Mouse (Mus musculus) adrenal gland, postnatal 14 days (tissue): ENCODE measurements around the gene Abcg8. TPM values are rescaled to one million over a fixed set of nuclear protein-coding genes. Genes with fewer than 3 reads are reported as not detected.

Experiments
- DNase-seq: peaks from one replicate; pipeline ENCODE4 v3.0.0; 2021; ENCODE audit warnings: mixed read lengths
- total RNA-seq: library from RNA; stranded (reverse); gene quantifications from 2 replicates; pipeline ENCODE4 v1.2.3, GENCODE M21; 2021

Gene Abcg8
- total RNA-seq, 1 experiment from 2014 or later, result 17.1 TPM

DNA sequence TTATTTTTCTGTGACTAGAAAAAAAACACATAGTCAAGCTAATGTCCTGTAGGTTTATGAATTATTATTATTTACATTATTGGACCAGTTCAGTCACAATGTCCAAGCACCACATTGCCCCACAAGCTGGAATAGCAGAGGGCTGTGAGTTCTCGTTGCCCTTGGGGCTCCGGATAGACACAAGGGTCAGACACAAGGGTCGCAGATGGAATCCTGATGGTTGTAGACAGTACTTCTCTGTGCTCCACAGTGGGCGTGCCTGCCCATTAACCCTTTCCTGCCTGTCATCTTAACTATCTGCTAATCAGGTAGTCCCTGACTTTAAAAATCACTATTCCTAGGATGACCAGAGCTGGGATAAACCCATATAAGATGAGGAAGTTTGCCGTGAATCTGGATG lies 17.9 kb upstream of the Abcg8 start:
- DNase-seq, result no peak

GRCm38 (mm10) chr17:84658951-84659350 lies 17.2 kb upstream of the Abcg8 start:
- no peak for DNase-seq

- DNase-seq, result no peak
Observed at GRCm38 (mm10) chr17:84665053-84665452, 11.0 kb upstream of the Abcg8 start.

- no peak for DNase-seq
Observed at GRCm38 (mm10) chr17:84665691-84666090, 10.4 kb upstream of the Abcg8 start.

- DNase-seq, result no peak
Observed at GRCm38 (mm10) chr17:84667848-84668247, 8.3 kb upstream of the Abcg8 start.

DNA sequence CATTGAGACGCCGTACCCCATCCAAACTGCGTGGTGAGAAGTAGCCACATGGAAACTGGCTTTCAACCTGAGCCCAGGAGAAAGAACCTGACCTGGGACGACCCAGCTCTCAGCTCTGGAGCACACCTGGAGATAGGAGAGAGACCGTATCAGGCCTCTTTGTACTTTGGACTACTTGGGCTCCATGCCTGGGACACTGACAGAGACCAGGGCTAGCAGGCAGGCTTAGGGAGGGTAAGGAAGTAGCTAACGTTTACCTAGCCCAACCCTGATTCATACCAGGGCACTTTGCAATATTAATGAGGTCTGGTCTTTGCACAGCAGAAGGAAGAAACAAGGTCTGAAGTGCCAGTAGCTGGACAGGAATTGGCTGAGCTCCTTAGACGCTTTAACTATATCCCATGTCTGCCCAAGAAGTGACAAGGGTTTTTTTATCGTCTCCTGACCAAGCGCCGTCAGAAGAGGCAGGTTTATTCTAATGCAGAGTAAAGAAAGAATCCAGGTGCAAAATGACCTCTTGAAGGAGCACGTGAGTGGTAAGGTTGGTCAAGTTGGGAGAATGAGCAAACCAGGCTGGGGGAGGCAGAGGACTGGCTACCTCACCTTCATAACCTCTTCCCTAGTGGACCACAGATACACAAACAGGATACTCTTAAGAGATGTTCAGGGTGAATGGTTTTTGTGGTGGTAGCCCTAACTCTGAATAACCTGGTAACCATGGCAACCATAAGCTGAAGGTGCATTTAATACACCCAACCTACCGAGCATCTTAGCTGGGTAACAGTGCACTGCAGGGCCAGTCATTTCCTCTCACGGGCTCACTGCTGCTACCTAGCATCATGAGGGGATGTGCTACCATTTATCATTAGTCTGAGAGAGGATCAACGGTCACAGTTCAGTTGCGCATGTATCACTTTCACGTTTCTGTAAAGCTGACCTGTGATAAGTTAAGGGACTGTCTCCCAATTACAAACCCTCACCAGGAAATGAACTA lies 3.4 kb upstream of the Abcg8 start:
- DNase-seq, result no peak

GRCm38 (mm10) chr17:84674048-84674447 lies 2.1 kb upstream of the Abcg8 start:
- no peak for DNase-seq

GRCm38 (mm10) chr17:84675204-84675603 lies 898 bp upstream of the Abcg8 start:
- no peak for DNase-seq

DNA sequence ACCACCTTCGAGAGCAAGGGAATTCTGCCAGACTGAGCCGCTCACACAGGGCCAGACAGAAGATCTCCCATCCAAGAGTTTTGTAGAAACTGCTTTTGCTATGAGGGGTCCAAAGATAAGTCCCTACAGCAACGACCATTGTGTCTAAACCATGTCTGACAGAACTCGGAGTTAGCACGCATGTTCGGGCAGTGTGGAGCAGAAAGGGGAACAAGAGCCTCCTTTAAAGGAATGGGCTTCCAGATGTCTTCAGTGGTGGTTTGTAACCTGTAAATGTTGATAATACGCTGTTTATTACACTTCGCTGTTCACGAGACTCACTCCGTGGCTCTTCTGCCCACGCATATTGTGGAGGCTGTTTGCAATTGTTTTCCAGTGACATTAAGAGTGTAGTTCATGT lies 1.5 kb downstream of the Abcg8 start:
- no peak for DNase-seq

DNA sequence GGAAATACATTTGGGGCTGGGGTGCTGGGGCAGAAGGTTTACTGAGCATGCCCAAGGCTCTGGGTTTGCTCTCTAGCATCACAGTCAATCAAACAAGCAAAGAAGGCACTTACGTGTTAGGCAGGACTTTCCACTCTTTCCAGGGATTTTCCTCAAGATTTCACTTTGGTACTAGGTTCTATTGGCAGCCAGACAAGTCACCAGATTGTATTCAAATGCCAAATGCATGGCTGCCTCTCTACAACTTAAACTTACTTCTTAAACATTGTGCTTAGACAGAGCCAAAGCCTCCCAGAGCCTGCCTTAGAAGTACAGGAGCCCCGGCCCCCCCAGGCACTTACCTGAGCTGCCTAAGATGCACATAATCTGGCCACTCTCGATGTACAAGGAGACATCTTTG lies 5.6 kb downstream of the Abcg8 start:
- no peak for DNase-seq

DNA sequence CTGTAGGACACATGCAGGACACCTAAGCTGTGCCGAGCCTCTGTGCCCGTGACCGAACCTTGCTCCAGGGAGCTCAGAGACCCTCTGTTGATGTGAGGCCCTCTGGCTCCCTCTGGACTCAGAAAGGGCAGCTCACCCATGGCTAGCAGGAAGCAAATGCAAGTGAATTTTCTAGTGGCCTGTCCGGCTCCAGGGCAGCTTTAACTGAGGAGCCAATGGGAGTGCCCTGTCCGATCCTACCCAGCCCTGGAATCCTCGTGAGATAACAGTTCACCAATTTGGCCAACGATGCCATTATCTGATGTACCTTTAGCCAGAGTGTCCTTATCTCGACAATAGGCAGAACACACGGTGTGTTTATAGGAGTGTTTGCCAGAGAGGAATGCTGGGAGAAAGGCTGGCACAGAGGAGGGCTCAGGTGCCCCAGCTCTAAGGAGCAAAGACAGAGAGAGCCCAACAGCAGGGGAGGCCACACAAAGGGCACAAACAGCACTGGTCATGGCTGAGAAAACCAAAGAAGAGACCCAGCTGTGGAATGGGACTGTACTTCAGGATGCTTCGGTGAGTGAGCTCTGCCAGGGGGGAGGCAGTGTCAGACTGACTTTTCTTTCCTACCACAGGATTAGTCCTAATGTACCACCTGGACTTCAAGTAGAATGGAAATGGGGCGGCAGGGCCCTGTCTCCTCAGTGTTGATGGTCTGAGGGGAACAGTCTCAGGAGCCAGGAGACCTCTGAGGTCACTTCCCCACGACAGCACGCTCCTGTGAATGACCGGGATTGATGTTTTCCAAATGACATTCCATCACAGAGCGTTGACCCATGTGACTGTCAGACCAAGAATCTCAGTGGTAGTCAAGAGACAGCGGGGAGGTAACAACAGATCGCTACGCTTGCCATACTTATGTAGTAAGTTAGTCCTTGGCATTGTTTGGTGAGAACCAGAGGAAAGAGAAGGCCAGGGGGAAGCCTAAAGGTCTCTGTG lies 6.9 kb downstream of the Abcg8 start, which contains the start of gene Abcg5:
Gene Abcg5 (minus strand): TSS at position 278 of the 984 bp plus-strand sequence.
- no peak for DNase-seq

- no peak for DNase-seq
Observed at GRCm38 (mm10) chr17:84684284-84684683, 8.2 kb downstream of the Abcg8 start.

GRCm38 (mm10) chr17:84685286-84685685 lies 9.2 kb downstream of the Abcg8 start:
- DNase-seq, result no peak

DNA sequence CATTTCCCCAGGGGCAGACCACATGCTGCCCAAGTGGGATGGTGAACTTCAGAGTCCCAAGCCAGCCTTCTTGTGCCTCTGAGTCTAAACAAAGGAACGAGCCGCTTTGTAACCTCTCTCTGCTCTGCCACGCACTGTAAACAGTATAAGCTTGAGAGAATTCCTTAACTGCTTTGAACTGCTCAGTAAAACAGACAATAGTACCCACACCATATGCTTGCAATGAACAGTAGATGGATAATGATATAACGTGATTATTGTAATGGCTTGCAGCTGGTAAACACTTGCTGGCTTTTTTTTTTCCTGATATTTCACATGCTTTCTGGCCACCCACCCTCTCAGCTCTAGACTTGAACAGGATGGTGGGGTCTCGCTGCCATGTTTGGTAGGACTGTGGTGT lies 11.9 kb downstream of the Abcg8 start:
- no peak for DNase-seq

GRCm38 (mm10) chr17:84688834-84689233 lies 12.7 kb downstream of the Abcg8 start:
- peak; percentile 76 for DNase-seq

GRCm38 (mm10) chr17:84689316-84689715 lies 13.2 kb downstream of the Abcg8 start:
- no peak for DNase-seq

DNA sequence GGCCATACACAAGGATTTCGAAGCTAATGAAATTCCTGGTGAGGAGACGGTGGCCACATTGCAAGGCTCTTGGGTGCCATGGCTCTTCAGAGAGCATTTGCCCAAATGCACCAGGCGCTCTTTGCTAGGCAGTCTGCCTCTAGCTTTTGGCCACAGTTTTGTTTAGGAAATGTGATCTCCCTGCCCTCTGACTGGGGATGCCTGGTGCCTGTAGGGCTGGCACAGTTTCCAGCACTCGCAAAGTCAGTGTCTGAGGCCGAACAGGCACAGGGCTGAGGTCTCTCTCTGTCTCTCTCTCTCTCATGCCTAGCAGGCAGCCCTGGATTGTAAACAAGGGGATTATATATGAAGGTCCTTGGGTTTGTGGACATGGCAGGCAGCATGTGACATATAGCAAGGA lies 14.0 kb downstream of the Abcg8 start:
- no peak for DNase-seq

- DNase-seq, result no peak
Observed at GRCm38 (mm10) chr17:84693741-84694140, 17.6 kb downstream of the Abcg8 start.

- no peak for DNase-seq
Observed at GRCm38 (mm10) chr17:84696537-84696936, 20.4 kb downstream of the Abcg8 start.

GRCm38 (mm10) chr17:84698727-84699126 lies 22.6 kb downstream of the Abcg8 start:
- peak; percentile 70 for DNase-seq

GRCm38 (mm10) chr17:84707407-84707806 lies 31.3 kb downstream of the Abcg8 start:
- no peak for DNase-seq

DNA sequence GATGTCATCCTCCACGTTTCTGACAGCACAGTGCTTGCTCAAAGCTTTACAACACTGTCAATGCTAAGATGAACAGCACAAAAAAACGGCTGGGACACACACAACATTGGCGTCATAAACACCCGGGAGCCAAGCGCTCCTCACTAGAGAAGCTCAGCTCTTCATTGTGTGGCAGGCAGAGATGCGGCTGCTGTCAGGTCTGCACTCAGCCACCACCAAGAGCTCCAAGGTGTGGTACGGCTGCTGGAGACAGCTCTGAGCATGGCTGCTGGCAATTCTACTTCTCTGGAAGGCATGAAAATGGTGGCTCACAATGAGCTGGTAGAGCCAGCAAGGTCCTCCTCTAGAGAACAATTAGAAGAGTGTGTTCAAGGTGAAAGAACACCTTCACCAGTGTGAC lies 32.7 kb downstream of the Abcg8 start:
- DNase-seq, result no peak

DNA sequence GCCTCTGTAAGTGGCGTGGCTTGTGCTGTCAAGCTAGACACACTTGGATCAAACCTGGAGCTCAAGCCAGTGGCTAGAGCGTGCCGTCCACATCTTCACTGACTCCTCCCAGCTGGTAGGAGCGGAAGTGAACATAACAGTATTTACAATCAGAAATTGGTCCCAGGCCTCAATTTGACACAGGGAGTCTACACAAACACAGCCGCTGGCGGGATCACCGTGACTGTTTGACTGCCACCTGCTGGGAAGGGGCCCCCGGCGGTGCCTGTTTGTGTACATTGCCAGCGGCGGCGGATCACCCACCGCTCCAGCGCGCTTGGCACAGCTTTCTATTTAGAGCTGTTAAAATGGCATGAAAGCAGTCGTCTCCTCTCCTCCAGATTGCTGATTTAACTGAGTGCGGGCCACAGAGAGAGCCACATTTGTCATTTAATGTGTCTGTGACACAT lies 33.3 kb downstream of the Abcg8 start:
- no peak for DNase-seq
